Mouse (Mus musculus): Measurements from ENCODE around the gene Pex10.

GRCm38 (mm10) chr4:155070921-155071320, 4.1 kb downstream of the Pex10 start:
- TF ChIP-seq CTCF (IDR thresholded peaks at IDR 0.05; ENCODE audit: control insufficient read depth, insufficient read depth, insufficient replicate concordance, low read depth, low read length) (no peak), POLR2A (IDR thresholded peaks at IDR 0.05; ENCODE audit: control insufficient read depth, low read depth, low read length) (no peak)
